Mouse (Mus musculus): ENCODE measurements around the gene Tmub2. TPM values are rescaled to one million over a fixed set of nuclear protein-coding genes. Genes with fewer than 3 reads are reported as not detected.

Tmub2 gene
- polyA plus RNA-seq, 1 experiment from 2014 or later = 30.9 TPM

- H3K27ac ChIP-seq = peak overlapping the region; percentile 65
- WGBS (ENCODE audit: missing documents) = 5% methylated on average over 38 of the region's 38 CpGs
- H3K4me3 ChIP-seq (ENCODE audit: inconsistent target) = peak overlapping the region; percentile 38
- H3K79me2 ChIP-seq (ENCODE audit: inconsistent target) = peaks cover 14% of the 10 kb centered on the region
- H3K36me3 ChIP-seq (ENCODE audit: inconsistent target) = 0 out of 2 replicates have a peak, but pooled peaks cover 2% of the 10 kb centered on the region
These were observed 35.4 kb downstream of the Tmub2 start for GRCm38 (mm10) chr11:102319941-102320685.

- no peaks in the 10 kb centered on the region for H3K36me3 ChIP-seq (ENCODE audit: inconsistent target)
- H3K79me2 ChIP-seq (ENCODE audit: inconsistent target) = peaks cover 9% of the 10 kb centered on the region
- no peak overlapping the region for H3K4me3 ChIP-seq (ENCODE audit: inconsistent target)
- H3K27ac ChIP-seq = no peak overlapping the region
- 60% methylated on average over 10 of the region's 10 CpGs for WGBS (ENCODE audit: missing documents)
These were observed 35.9 kb downstream of the Tmub2 start for GRCm38 (mm10) chr11:102320686-102321005.

GRCm38 (mm10) chr11:102321931-102322330, 37.2 kb downstream of the Tmub2 start:
- no peak overlapping the region for H3K27ac ChIP-seq
- H3K4me3 ChIP-seq (ENCODE audit: inconsistent target) = no peak overlapping the region
- 91% methylated on average over 6 of the region's 6 CpGs for WGBS (ENCODE audit: missing documents)
- H3K36me3 ChIP-seq (ENCODE audit: inconsistent target) = no peaks in the 10 kb centered on the region
- no peaks in the 10 kb centered on the region; the same call in 1 of the 2 replicates for H3K79me2 ChIP-seq (ENCODE audit: inconsistent target)

GRCm38 (mm10) chr11:102323516-102323915, 38.8 kb downstream of the Tmub2 start:
- Histone ChIP-seq H3K36me3 (ENCODE audit: inconsistent target) (no peaks in the 10 kb centered on the region), H3K4me3 (ENCODE audit: inconsistent target) (no peak overlapping the region), H3K27ac (no peak overlapping the region), H3K79me2 (ENCODE audit: inconsistent target) (no peaks in the 10 kb centered on the region; the same call in 1 of the 2 replicates)
- 100% methylated on average over 1 of the region's 1 CpGs for WGBS (ENCODE audit: missing documents)

- WGBS (ENCODE audit: missing documents) = 81% methylated on average over 3 of the region's 5 CpGs
- Histone ChIP-seq H3K79me2 (ENCODE audit: inconsistent target) (no peaks in the 10 kb centered on the region), H3K36me3 (ENCODE audit: inconsistent target) (no peaks in the 10 kb centered on the region), H3K4me3 (ENCODE audit: inconsistent target) (no peak overlapping the region), H3K27ac (no peak overlapping the region)
These were observed 42.5 kb downstream of the Tmub2 start for GRCm38 (mm10) chr11:102327250-102327649.

GRCm38 (mm10) chr11:102327839-102328238, 43.1 kb downstream of the Tmub2 start:
- 81% methylated on average over 7 of the region's 7 CpGs for WGBS (ENCODE audit: missing documents)
- no peaks in the 10 kb centered on the region for H3K36me3 ChIP-seq (ENCODE audit: inconsistent target)
- H3K79me2 ChIP-seq (ENCODE audit: inconsistent target) = no peaks in the 10 kb centered on the region

GRCm38 (mm10) chr11:102329518-102329917, 44.8 kb downstream of the Tmub2 start:
- Histone ChIP-seq H3K4me3 (ENCODE audit: inconsistent target) (no peak overlapping the region), H3K79me2 (ENCODE audit: inconsistent target) (no peaks in the 10 kb centered on the region), H3K27ac (no peak overlapping the region), H3K36me3 (ENCODE audit: inconsistent target) (no peaks in the 10 kb centered on the region)

More at GRCm38 (mm10) chr11:102327839-102328238, 43.1 kb downstream of the Tmub2 start:
- Histone ChIP-seq H3K4me3 (ENCODE audit: inconsistent target) (no peak overlapping the region), H3K27ac (no peak overlapping the region)

GRCm38 (mm10) chr11:102330039-102330438, 45.3 kb downstream of the Tmub2 start:
- 92% methylated on average over 3 of the region's 3 CpGs for WGBS (ENCODE audit: missing documents)
- Histone ChIP-seq H3K36me3 (ENCODE audit: inconsistent target) (no peaks in the 10 kb centered on the region), H3K79me2 (ENCODE audit: inconsistent target) (no peaks in the 10 kb centered on the region), H3K27ac (no peak overlapping the region), H3K4me3 (ENCODE audit: inconsistent target) (no peak overlapping the region)

- Histone ChIP-seq H3K27ac (no peak overlapping the region), H3K36me3 (ENCODE audit: inconsistent target) (no peaks in the 10 kb centered on the region), H3K4me3 (ENCODE audit: inconsistent target) (no peak overlapping the region), H3K79me2 (ENCODE audit: inconsistent target) (no peaks in the 10 kb centered on the region)
- whole genome bisulfite sequencing (ENCODE audit: missing documents) = 76% methylated on average over 3 of the region's 4 CpGs
These were observed 47.1 kb downstream of the Tmub2 start for GRCm38 (mm10) chr11:102331806-102332205.

- H3K79me2 ChIP-seq (ENCODE audit: inconsistent target) = no peaks in the 10 kb centered on the region
- no peaks in the 10 kb centered on the region for H3K36me3 ChIP-seq (ENCODE audit: inconsistent target)
- H3K27ac ChIP-seq = no peak overlapping the region
- no peak overlapping the region for H3K4me3 ChIP-seq (ENCODE audit: inconsistent target)
These were observed 48.3 kb downstream of the Tmub2 start for GRCm38 (mm10) chr11:102333061-102333460.

GRCm38 (mm10) chr11:102334010-102334409, 49.3 kb downstream of the Tmub2 start:
- WGBS (ENCODE audit: missing documents) = 78% methylated on average over 4 of the region's 4 CpGs
- H3K36me3 ChIP-seq (ENCODE audit: inconsistent target) = no peaks in the 10 kb centered on the region
- H3K4me3 ChIP-seq (ENCODE audit: inconsistent target) = no peak overlapping the region
- no peak overlapping the region for H3K27ac ChIP-seq
- H3K79me2 ChIP-seq (ENCODE audit: inconsistent target) = no peaks in the 10 kb centered on the region

GRCm38 (mm10) chr11:102334973-102335700, 50.4 kb downstream of the Tmub2 start:
- H3K4me3 ChIP-seq (ENCODE audit: inconsistent target) = no peak overlapping the region
- H3K27ac ChIP-seq = no peak overlapping the region
- H3K79me2 ChIP-seq (ENCODE audit: inconsistent target) = no peaks in the 10 kb centered on the region
- 69% methylated on average over 9 of the region's 9 CpGs for WGBS (ENCODE audit: missing documents)
- H3K36me3 ChIP-seq (ENCODE audit: inconsistent target) = no peaks in the 10 kb centered on the region

- WGBS (ENCODE audit: missing documents) = 63% methylated on average over 1 of the region's 1 CpGs
- Histone ChIP-seq H3K79me2 (ENCODE audit: inconsistent target) (no peaks in the 10 kb centered on the region), H3K36me3 (ENCODE audit: inconsistent target) (no peaks in the 10 kb centered on the region)
These were observed 51.5 kb downstream of the Tmub2 start for GRCm38 (mm10) chr11:102336191-102336590.

GRCm38 (mm10) chr11:102337921-102338320, 53.2 kb downstream of the Tmub2 start:
- Histone ChIP-seq H3K4me3 (ENCODE audit: inconsistent target) (no peak overlapping the region), H3K27ac (no peak overlapping the region), H3K79me2 (ENCODE audit: inconsistent target) (no peaks in the 10 kb centered on the region), H3K36me3 (ENCODE audit: inconsistent target) (no peaks in the 10 kb centered on the region)
- WGBS (ENCODE audit: missing documents) = 91% methylated on average over 1 of the region's 1 CpGs

More at GRCm38 (mm10) chr11:102336191-102336590, 51.5 kb downstream of the Tmub2 start:
- no peak overlapping the region for H3K27ac ChIP-seq
- no peak overlapping the region for H3K4me3 ChIP-seq (ENCODE audit: inconsistent target)

GRCm38 (mm10) chr11:102338561-102338960, 53.8 kb downstream of the Tmub2 start:
- WGBS (ENCODE audit: missing documents) = 2% methylated on average over 3 of the region's 3 CpGs
- H3K79me2 ChIP-seq (ENCODE audit: inconsistent target) = no peaks in the 10 kb centered on the region
- no peak overlapping the region for H3K4me3 ChIP-seq (ENCODE audit: inconsistent target)
- no peak overlapping the region for H3K27ac ChIP-seq
- no peaks in the 10 kb centered on the region for H3K36me3 ChIP-seq (ENCODE audit: inconsistent target)
